Mouse (Mus musculus): ENCODE measurements around the gene Stx6. TPM values are rescaled to one million over a fixed set of nuclear protein-coding genes. Genes with fewer than 3 reads are reported as not detected.
"Not testable (repeated sequence)": the region's sequence is repeated elsewhere in the genome, so short reads cannot be mapped to it uniquely, and the experiment has no call there.

The Stx6 gene
- polyA plus RNA-seq, 1 experiment from 2014 or later = 45.7 TPM

GRCm38 (mm10) chr1:155149403-155149802, 9.1 kb upstream of the Stx6 start:
- H3K27me3 ChIP-seq (ENCODE audit: control insufficient read depth, insufficient read depth, low read length) = no peaks in the 10 kb centered on the region
- WGBS = 88% methylated on average over 3 of the region's 3 CpGs
- peaks cover 10% of the 10 kb centered on the region; the same call in 1 of the 2 replicates for H3K4me1 ChIP-seq (ENCODE audit: control insufficient read depth, insufficient read depth, low read length)
- no peaks in the 10 kb centered on the region for H3K36me3 ChIP-seq (ENCODE audit: control insufficient read depth, insufficient read depth, low read length)
- H3K9ac ChIP-seq (ENCODE audit: low read length) = no peak overlapping the region
- no peaks in the 10 kb centered on the region for H3K9me3 ChIP-seq (replicated peaks; ENCODE audit: control insufficient read depth, low read length)
- H3K27ac ChIP-seq (ENCODE audit: low read length) = no peak overlapping the region
- no peak overlapping the region for H3K4me3 ChIP-seq (replicated peaks; ENCODE audit: low read length)
- no peak for ATAC-seq (ENCODE audit: insufficient read depth, low FRiP score)
- no peak overlapping the region for H3K4me2 ChIP-seq (ENCODE audit: low read depth, low read length)

GRCm38 (mm10) chr1:155150821-155151220, 7.7 kb upstream of the Stx6 start:
- Histone ChIP-seq H3K36me3 (ENCODE audit: control insufficient read depth, insufficient read depth, low read length) (no peaks in the 10 kb centered on the region), H3K27ac (ENCODE audit: low read length) (no peak overlapping the region), H3K4me3 (replicated peaks; ENCODE audit: low read length) (no peak overlapping the region), H3K27me3 (ENCODE audit: control insufficient read depth, insufficient read depth, low read length) (no peaks in the 10 kb centered on the region), H3K4me1 (ENCODE audit: control insufficient read depth, insufficient read depth, low read length) (peaks cover 5% of the 10 kb centered on the region; the same call in 1 of the 2 replicates), H3K4me2 (ENCODE audit: low read depth, low read length) (no peak overlapping the region), H3K9ac (ENCODE audit: low read length) (no peak overlapping the region), H3K9me3 (replicated peaks; ENCODE audit: control insufficient read depth, low read length) (no peaks in the 10 kb centered on the region)
- 88% methylated on average over 5 of the region's 5 CpGs for WGBS
- no peak for ATAC-seq (ENCODE audit: insufficient read depth, low FRiP score)

GRCm38 (mm10) chr1:155153906-155154305, 4.6 kb upstream of the Stx6 start:
- Histone ChIP-seq H3K4me3 (replicated peaks; ENCODE audit: low read length) (no peak overlapping the region), H3K27ac (ENCODE audit: low read length) (no peak overlapping the region), H3K27me3 (ENCODE audit: control insufficient read depth, insufficient read depth, low read length) (no peaks in the 10 kb centered on the region), H3K4me2 (ENCODE audit: low read depth, low read length) (no peak overlapping the region), H3K36me3 (ENCODE audit: control insufficient read depth, insufficient read depth, low read length) (no peaks in the 10 kb centered on the region), H3K9me3 (replicated peaks; ENCODE audit: control insufficient read depth, low read length) (no peaks in the 10 kb centered on the region), H3K4me1 (ENCODE audit: control insufficient read depth, insufficient read depth, low read length) (no peaks in the 10 kb centered on the region), H3K9ac (ENCODE audit: low read length) (no peak overlapping the region)
- no peak for ATAC-seq (ENCODE audit: insufficient read depth, low FRiP score)
- 67% methylated on average over 4 of the region's 4 CpGs for WGBS

GRCm38 (mm10) chr1:155158970-155159484, 512 bp downstream of the Stx6 start:
- peak overlapping the region; percentile 92 for H3K9ac ChIP-seq (ENCODE audit: low read length)
- under 1% methylated on average over 45 of the region's 46 CpGs for WGBS
- no peaks in the 10 kb centered on the region for H3K36me3 ChIP-seq (ENCODE audit: control insufficient read depth, insufficient read depth, low read length)
- peak overlapping the region; percentile 95 for H3K4me3 ChIP-seq (replicated peaks; ENCODE audit: low read length)
- H3K27me3 ChIP-seq (ENCODE audit: control insufficient read depth, insufficient read depth, low read length) = no peaks in the 10 kb centered on the region
- peak overlapping the region; percentile 82 for H3K27ac ChIP-seq (ENCODE audit: low read length)
- peak; percentile 54 for ATAC-seq (ENCODE audit: insufficient read depth, low FRiP score)
- H3K9me3 ChIP-seq (replicated peaks; ENCODE audit: control insufficient read depth, low read length) = no peaks in the 10 kb centered on the region
- peak overlapping the region; percentile 76 for H3K4me2 ChIP-seq (ENCODE audit: low read depth, low read length)
- H3K4me1 ChIP-seq (ENCODE audit: control insufficient read depth, insufficient read depth, low read length) = 0 out of 2 replicates have a peak, but pooled peaks cover 5% of the 10 kb centered on the region

GRCm38 (mm10) chr1:155167453-155167852, 8.9 kb downstream of the Stx6 start:
- H3K4me2 ChIP-seq (ENCODE audit: low read depth, low read length) = no peak overlapping the region
- no peaks in the 10 kb centered on the region for H3K36me3 ChIP-seq (ENCODE audit: control insufficient read depth, insufficient read depth, low read length)
- no peaks in the 10 kb centered on the region for H3K4me1 ChIP-seq (ENCODE audit: control insufficient read depth, insufficient read depth, low read length)
- no peak overlapping the region for H3K4me3 ChIP-seq (replicated peaks; ENCODE audit: low read length)
- no peak for ATAC-seq (ENCODE audit: insufficient read depth, low FRiP score)
- no peak overlapping the region for H3K27ac ChIP-seq (ENCODE audit: low read length)
- no peaks in the 10 kb centered on the region for H3K9me3 ChIP-seq (replicated peaks; ENCODE audit: control insufficient read depth, low read length)
- 89% methylated on average over 3 of the region's 3 CpGs for WGBS
- H3K27me3 ChIP-seq (ENCODE audit: control insufficient read depth, insufficient read depth, low read length) = no peaks in the 10 kb centered on the region
- no peak overlapping the region for H3K9ac ChIP-seq (ENCODE audit: low read length)

GRCm38 (mm10) chr1:155169935-155170334, 11.4 kb downstream of the Stx6 start:
- no peaks in the 10 kb centered on the region for H3K4me1 ChIP-seq (ENCODE audit: control insufficient read depth, insufficient read depth, low read length)
- H3K9me3 ChIP-seq (replicated peaks; ENCODE audit: control insufficient read depth, low read length) = no peaks in the 10 kb centered on the region
- H3K4me2 ChIP-seq (ENCODE audit: low read depth, low read length) = no peak overlapping the region
- no peak overlapping the region for H3K9ac ChIP-seq (ENCODE audit: low read length)
- no peak for ATAC-seq (ENCODE audit: insufficient read depth, low FRiP score)
- no peak overlapping the region for H3K27ac ChIP-seq (ENCODE audit: low read length)
- no peaks in the 10 kb centered on the region for H3K27me3 ChIP-seq (ENCODE audit: control insufficient read depth, insufficient read depth, low read length)
- no peak overlapping the region for H3K4me3 ChIP-seq (replicated peaks; ENCODE audit: low read length)
- no peaks in the 10 kb centered on the region for H3K36me3 ChIP-seq (ENCODE audit: control insufficient read depth, insufficient read depth, low read length)

- H3K9me3 ChIP-seq (replicated peaks; ENCODE audit: control insufficient read depth, low read length) = no peaks in the 10 kb centered on the region
- no peaks in the 10 kb centered on the region for H3K27me3 ChIP-seq (ENCODE audit: control insufficient read depth, insufficient read depth, low read length)
- no peaks in the 10 kb centered on the region for H3K4me1 ChIP-seq (ENCODE audit: control insufficient read depth, insufficient read depth, low read length)
- H3K4me3 ChIP-seq (replicated peaks; ENCODE audit: low read length) = no peak overlapping the region
- H3K9ac ChIP-seq (ENCODE audit: low read length) = no peak overlapping the region
- no peak for ATAC-seq (ENCODE audit: insufficient read depth, low FRiP score)
- H3K36me3 ChIP-seq (ENCODE audit: control insufficient read depth, insufficient read depth, low read length) = no peaks in the 10 kb centered on the region
- H3K27ac ChIP-seq (ENCODE audit: low read length) = no peak overlapping the region
- H3K4me2 ChIP-seq (ENCODE audit: low read depth, low read length) = no peak overlapping the region
- WGBS = 85% methylated on average over 3 of the region's 3 CpGs
Measured at GRCm38 (mm10) chr1:155172895-155173643, 14.6 kb downstream of the Stx6 start.

- not testable (repeated sequence) for H3K27me3 ChIP-seq (ENCODE audit: control insufficient read depth, insufficient read depth, low read length); ATAC-seq (ENCODE audit: insufficient read depth, low FRiP score); H3K9me3 ChIP-seq (replicated peaks; ENCODE audit: control insufficient read depth, low read length); H3K9ac ChIP-seq (ENCODE audit: low read length); H3K4me2 ChIP-seq (ENCODE audit: low read depth, low read length); H3K4me3 ChIP-seq (replicated peaks; ENCODE audit: low read length); H3K27ac ChIP-seq (ENCODE audit: low read length); H3K36me3 ChIP-seq (ENCODE audit: control insufficient read depth, insufficient read depth, low read length); H3K4me1 ChIP-seq (ENCODE audit: control insufficient read depth, insufficient read depth, low read length)
- whole genome bisulfite sequencing = 77% methylated on average over 1 of the region's 1 CpGs
Measured at GRCm38 (mm10) chr1:155173644-155174016, 15.1 kb downstream of the Stx6 start.

- WGBS = 69% methylated on average over 1 of the region's 1 CpGs
- no peak for ATAC-seq (ENCODE audit: insufficient read depth, low FRiP score)
- Histone ChIP-seq H3K4me2 (ENCODE audit: low read depth, low read length) (no peak overlapping the region), H3K9me3 (replicated peaks; ENCODE audit: control insufficient read depth, low read length) (no peaks in the 10 kb centered on the region), H3K27me3 (ENCODE audit: control insufficient read depth, insufficient read depth, low read length) (no peaks in the 10 kb centered on the region), H3K4me1 (ENCODE audit: control insufficient read depth, insufficient read depth, low read length) (no peaks in the 10 kb centered on the region), H3K36me3 (ENCODE audit: control insufficient read depth, insufficient read depth, low read length) (no peaks in the 10 kb centered on the region), H3K27ac (ENCODE audit: low read length) (no peak overlapping the region), H3K9ac (ENCODE audit: low read length) (no peak overlapping the region), H3K4me3 (replicated peaks; ENCODE audit: low read length) (no peak overlapping the region)
Measured at GRCm38 (mm10) chr1:155174424-155174823, 15.9 kb downstream of the Stx6 start.
